Mouse (Mus musculus): ENCODE results near the gene Pbxip1. TPM values are rescaled to one million over a fixed set of nuclear protein-coding genes. Genes with fewer than 3 reads are reported as not detected.
"Not testable (repeated sequence)": the region's sequence is repeated elsewhere in the genome, so short reads cannot be mapped to it uniquely, and the experiment has no call there.

Pbxip1 gene
- total RNA-seq, 2 experiments from 2014 or later: 40.0 to 46.4 TPM

- DNase-seq (ENCODE audit: extremely low spot score in 1 of 2, low spot score in 1 of 2): no peak
These were observed 28.1 kb upstream of the Pbxip1 start for GRCm38 (mm10) chr3:89408448-89408847.

GRCm38 (mm10) chr3:89409701-89410100, 26.8 kb upstream of the Pbxip1 start:
- DNase-seq (ENCODE audit: extremely low spot score in 1 of 2, low spot score in 1 of 2): no peak

GRCm38 (mm10) chr3:89410864-89411263, 25.6 kb upstream of the Pbxip1 start:
- DNase-seq (ENCODE audit: extremely low spot score in 1 of 2, low spot score in 1 of 2): no peak

- peak; percentile 98 to 99 for DNase-seq (ENCODE audit: extremely low spot score in 1 of 2, low spot score in 1 of 2)
These were observed 24.8 kb upstream of the Pbxip1 start, which contains the start of gene Flad1 for GRCm38 (mm10) chr3:89411490-89412393. TSS of gene Flad1 (minus strand) at chr3:89411870.

- DNase-seq (ENCODE audit: extremely low spot score in 1 of 2, low spot score in 1 of 2): no peak
These were observed 20.3 kb upstream of the Pbxip1 start for GRCm38 (mm10) chr3:89416158-89416557.

- no peak for DNase-seq (ENCODE audit: extremely low spot score in 1 of 2, low spot score in 1 of 2)
These were observed 19.4 kb upstream of the Pbxip1 start for GRCm38 (mm10) chr3:89417131-89417530.

GRCm38 (mm10) chr3:89417840-89418169, 18.7 kb upstream of the Pbxip1 start:
- no peak for DNase-seq (ENCODE audit: extremely low spot score in 1 of 2, low spot score in 1 of 2)

- peak; percentile 68 to 70 for DNase-seq (ENCODE audit: extremely low spot score in 1 of 2, low spot score in 1 of 2)
These were observed 18.2 kb upstream of the Pbxip1 start, which contains the start of the genes Cks1b and Shc1 for GRCm38 (mm10) chr3:89418170-89418860. TSS of gene Cks1b (minus strand) at chr3:89418383. TSS of gene Shc1 (plus strand) at chr3:89418443.

GRCm38 (mm10) chr3:89418861-89419250, 17.6 kb upstream of the Pbxip1 start:
- no peak for DNase-seq (ENCODE audit: extremely low spot score in 1 of 2, low spot score in 1 of 2)

- no peak for DNase-seq (ENCODE audit: extremely low spot score in 1 of 2, low spot score in 1 of 2)
These were observed 16.9 kb upstream of the Pbxip1 start for GRCm38 (mm10) chr3:89419571-89419970.

GRCm38 (mm10) chr3:89419981-89420380, 16.5 kb upstream of the Pbxip1 start:
- DNase-seq (ENCODE audit: extremely low spot score in 1 of 2, low spot score in 1 of 2): no peak

- DNase-seq (ENCODE audit: extremely low spot score in 1 of 2, low spot score in 1 of 2): no peak
These were observed 16.1 kb upstream of the Pbxip1 start for GRCm38 (mm10) chr3:89420421-89420820.

- peak; percentile 38 to 46 for DNase-seq (ENCODE audit: extremely low spot score in 1 of 2, low spot score in 1 of 2)
These were observed 15.3 kb upstream of the Pbxip1 start for GRCm38 (mm10) chr3:89421002-89421774.

- no peak for DNase-seq (ENCODE audit: extremely low spot score in 1 of 2, low spot score in 1 of 2)
These were observed 14.6 kb upstream of the Pbxip1 start for GRCm38 (mm10) chr3:89421810-89422473.

GRCm38 (mm10) chr3:89422556-89423205, 13.8 kb upstream of the Pbxip1 start:
- no peak for DNase-seq (ENCODE audit: extremely low spot score in 1 of 2, low spot score in 1 of 2)

- DNase-seq (ENCODE audit: extremely low spot score in 1 of 2, low spot score in 1 of 2): no peak
These were observed 11.9 kb upstream of the Pbxip1 start for GRCm38 (mm10) chr3:89424416-89425140.

- DNase-seq (ENCODE audit: extremely low spot score in 1 of 2, low spot score in 1 of 2): no peak
These were observed 11.4 kb upstream of the Pbxip1 start for GRCm38 (mm10) chr3:89425141-89425525.

GRCm38 (mm10) chr3:89425876-89426275, 10.6 kb upstream of the Pbxip1 start:
- no peak for DNase-seq (ENCODE audit: extremely low spot score in 1 of 2, low spot score in 1 of 2)

GRCm38 (mm10) chr3:89429021-89429420, 7.5 kb upstream of the Pbxip1 start:
- not testable (repeated sequence) for DNase-seq (ENCODE audit: extremely low spot score in 1 of 2, low spot score in 1 of 2)
